Mouse (Mus musculus): ENCODE data around the gene St8sia6. TPM values are rescaled to one million over a fixed set of nuclear protein-coding genes. Genes with fewer than 3 reads are reported as not detected.

The St8sia6 gene
- polyA plus RNA-seq, 1 experiment from 2014 or later = 2.9 TPM

DNA sequence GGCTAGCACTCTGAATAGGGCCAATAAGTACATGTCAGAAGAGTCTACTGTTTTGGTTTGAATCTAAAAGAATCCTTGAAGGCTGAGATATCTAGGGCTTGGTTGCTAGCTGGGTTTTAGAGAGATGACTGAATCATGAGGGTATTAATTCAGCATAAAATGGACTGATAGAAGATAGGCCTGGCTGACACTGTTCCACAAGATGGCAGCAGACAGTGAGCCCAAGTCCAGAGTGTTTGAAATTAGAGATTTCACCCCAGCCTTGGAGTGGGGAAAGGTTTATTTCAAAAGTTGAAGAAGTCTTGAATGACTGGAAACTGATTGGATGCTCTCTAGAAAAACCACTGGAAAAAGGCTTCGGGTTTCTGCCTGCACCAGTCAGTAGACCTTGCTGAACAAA lies 17.4 kb downstream of the St8sia6 start:
- Histone ChIP-seq H3K27me3 (ENCODE audit: control insufficient read depth, insufficient read depth, low read length) (no peaks in the 10 kb centered on the region), H3K27ac (no peak overlapping the region), H3K36me3 (replicated peaks; ENCODE audit: control insufficient read depth, insufficient read depth) (no peaks in the 10 kb centered on the region), H3K4me1 (replicated peaks; ENCODE audit: control insufficient read depth, insufficient read depth, low read length) (no peaks in the 10 kb centered on the region), H3K4me2 (replicated peaks) (no peak overlapping the region), H3K9me3 (ENCODE audit: control insufficient read depth, low read length) (no peaks in the 10 kb centered on the region), H3K9ac (no peak overlapping the region), H3K4me3 (replicated peaks; ENCODE audit: low read length) (no peak overlapping the region)
- ATAC-seq (ENCODE audit: low FRiP score) = no peak
- 67% methylated on average over 1 of the region's 1 CpGs for WGBS
- no peak for DNase-seq (ENCODE audit: low spot score)

GRCm38 (mm10) chr2:13775056-13775455 lies 18.8 kb downstream of the St8sia6 start:
- Histone ChIP-seq H3K9me3 (ENCODE audit: control insufficient read depth, low read length) (no peaks in the 10 kb centered on the region), H3K27ac (no peak overlapping the region), H3K36me3 (replicated peaks; ENCODE audit: control insufficient read depth, insufficient read depth) (no peaks in the 10 kb centered on the region), H3K4me2 (replicated peaks) (no peak overlapping the region), H3K4me3 (replicated peaks; ENCODE audit: low read length) (no peak overlapping the region), H3K27me3 (ENCODE audit: control insufficient read depth, insufficient read depth, low read length) (no peaks in the 10 kb centered on the region), H3K9ac (no peak overlapping the region), H3K4me1 (replicated peaks; ENCODE audit: control insufficient read depth, insufficient read depth, low read length) (no peaks in the 10 kb centered on the region)
- DNase-seq (ENCODE audit: low spot score) (no peak), ATAC-seq (ENCODE audit: low FRiP score) (no peak)
- 87% methylated on average over 3 of the region's 3 CpGs for WGBS

DNA sequence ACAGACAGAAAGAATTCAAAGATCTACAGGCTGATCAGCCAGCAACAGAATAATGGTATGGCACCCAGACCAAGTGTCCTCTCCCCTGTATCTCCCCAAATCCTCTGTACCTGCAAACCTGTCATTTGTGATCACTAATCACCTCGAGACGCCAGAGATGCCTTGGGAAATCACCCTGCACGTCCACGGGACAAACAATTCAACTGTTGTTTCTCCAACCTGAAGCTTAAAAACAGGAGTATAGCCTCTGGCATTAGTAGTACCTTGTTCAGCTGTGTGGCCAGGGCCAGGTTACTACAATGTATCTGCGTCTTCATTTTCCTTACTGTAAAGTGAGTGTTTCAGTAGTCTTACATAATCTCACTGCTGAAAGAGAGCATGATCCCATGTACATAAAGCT lies 25.3 kb downstream of the St8sia6 start:
- no peaks in the 10 kb centered on the region for H3K27me3 ChIP-seq (ENCODE audit: control insufficient read depth, insufficient read depth, low read length)
- H3K4me2 ChIP-seq (replicated peaks) = no peak overlapping the region
- H3K4me1 ChIP-seq (replicated peaks; ENCODE audit: control insufficient read depth, insufficient read depth, low read length) = no peaks in the 10 kb centered on the region
- no peak overlapping the region for H3K9ac ChIP-seq
- DNase-seq (ENCODE audit: low spot score) = no peak
- no peak for ATAC-seq (ENCODE audit: low FRiP score)
- no peak overlapping the region for H3K4me3 ChIP-seq (replicated peaks; ENCODE audit: low read length)
- no peaks in the 10 kb centered on the region for H3K9me3 ChIP-seq (ENCODE audit: control insufficient read depth, low read length)
- 90% methylated on average over 5 of the region's 5 CpGs for WGBS
- no peak overlapping the region for H3K27ac ChIP-seq
- H3K36me3 ChIP-seq (replicated peaks; ENCODE audit: control insufficient read depth, insufficient read depth) = no peaks in the 10 kb centered on the region

GRCm38 (mm10) chr2:13767532-13768411 lies 26.1 kb downstream of the St8sia6 start:
- Histone ChIP-seq H3K36me3 (replicated peaks; ENCODE audit: control insufficient read depth, insufficient read depth) (no peaks in the 10 kb centered on the region), H3K9me3 (ENCODE audit: control insufficient read depth, low read length) (no peaks in the 10 kb centered on the region), H3K4me3 (replicated peaks; ENCODE audit: low read length) (no peak overlapping the region), H3K4me1 (replicated peaks; ENCODE audit: control insufficient read depth, insufficient read depth, low read length) (no peaks in the 10 kb centered on the region), H3K27me3 (ENCODE audit: control insufficient read depth, insufficient read depth, low read length) (no peaks in the 10 kb centered on the region), H3K4me2 (replicated peaks) (no peak overlapping the region), H3K27ac (no peak overlapping the region), H3K9ac (no peak overlapping the region)
- no peak for ATAC-seq (ENCODE audit: low FRiP score)
- 52% methylated on average over 9 of the region's 9 CpGs for WGBS
- no peak for DNase-seq (ENCODE audit: low spot score)

GRCm38 (mm10) chr2:13760366-13760765 lies 33.5 kb downstream of the St8sia6 start:
- no peak overlapping the region for H3K27ac ChIP-seq
- DNase-seq (ENCODE audit: low spot score) (no peak), ATAC-seq (ENCODE audit: low FRiP score) (no peak)
- no peak overlapping the region for H3K4me2 ChIP-seq (replicated peaks)
- H3K9me3 ChIP-seq (ENCODE audit: control insufficient read depth, low read length) = no peaks in the 10 kb centered on the region
- no peaks in the 10 kb centered on the region for H3K36me3 ChIP-seq (replicated peaks; ENCODE audit: control insufficient read depth, insufficient read depth)
- H3K4me3 ChIP-seq (replicated peaks; ENCODE audit: low read length) = no peak overlapping the region
- H3K9ac ChIP-seq = no peak overlapping the region
- no peaks in the 10 kb centered on the region for H3K4me1 ChIP-seq (replicated peaks; ENCODE audit: control insufficient read depth, insufficient read depth, low read length)
- no peaks in the 10 kb centered on the region for H3K27me3 ChIP-seq (ENCODE audit: control insufficient read depth, insufficient read depth, low read length)

- H3K27ac ChIP-seq = no peak overlapping the region
- DNase-seq (ENCODE audit: low spot score) (no peak), ATAC-seq (ENCODE audit: low FRiP score) (no peak)
- H3K9ac ChIP-seq = no peak overlapping the region
- H3K4me3 ChIP-seq (replicated peaks; ENCODE audit: low read length) = no peak overlapping the region
- WGBS = 88% methylated on average over 7 of the region's 7 CpGs
- H3K4me2 ChIP-seq (replicated peaks) = no peak overlapping the region
- no peaks in the 10 kb centered on the region for H3K27me3 ChIP-seq (ENCODE audit: control insufficient read depth, insufficient read depth, low read length)
- H3K4me1 ChIP-seq (replicated peaks; ENCODE audit: control insufficient read depth, insufficient read depth, low read length) = no peaks in the 10 kb centered on the region
- no peaks in the 10 kb centered on the region for H3K36me3 ChIP-seq (replicated peaks; ENCODE audit: control insufficient read depth, insufficient read depth)
- H3K9me3 ChIP-seq (ENCODE audit: control insufficient read depth, low read length) = no peaks in the 10 kb centered on the region
Measured at GRCm38 (mm10) chr2:13757412-13757811, 36.5 kb downstream of the St8sia6 start.

DNA sequence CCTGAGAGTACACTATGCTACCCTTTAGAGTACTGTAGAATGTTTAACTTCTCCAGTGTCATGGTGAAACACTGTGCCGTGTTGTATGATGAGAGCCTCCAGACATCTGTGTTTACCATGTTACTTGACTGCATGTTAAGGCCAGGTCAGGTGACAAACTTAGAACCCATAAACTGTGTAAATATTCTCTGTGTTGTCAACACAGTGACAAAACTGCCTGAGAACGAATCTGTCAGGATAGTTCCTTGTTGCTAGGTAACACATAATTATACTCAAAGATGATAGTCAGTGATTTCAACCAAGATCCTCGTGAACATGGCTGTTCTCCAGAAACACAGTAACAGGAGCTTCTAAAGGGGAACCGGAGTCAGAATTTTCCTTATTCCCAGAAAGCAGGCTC lies 38.1 kb downstream of the St8sia6 start:
- Histone ChIP-seq H3K9me3 (ENCODE audit: control insufficient read depth, low read length) (no peaks in the 10 kb centered on the region), H3K9ac (no peak overlapping the region), H3K4me3 (replicated peaks; ENCODE audit: low read length) (no peak overlapping the region), H3K27me3 (ENCODE audit: control insufficient read depth, insufficient read depth, low read length) (no peaks in the 10 kb centered on the region), H3K36me3 (replicated peaks; ENCODE audit: control insufficient read depth, insufficient read depth) (no peaks in the 10 kb centered on the region), H3K4me1 (replicated peaks; ENCODE audit: control insufficient read depth, insufficient read depth, low read length) (no peaks in the 10 kb centered on the region), H3K4me2 (replicated peaks) (no peak overlapping the region), H3K27ac (no peak overlapping the region)
- DNase-seq (ENCODE audit: low spot score) = no peak
- 81% methylated on average over 4 of the region's 4 CpGs for WGBS
- no peak for ATAC-seq (ENCODE audit: low FRiP score)

DNA sequence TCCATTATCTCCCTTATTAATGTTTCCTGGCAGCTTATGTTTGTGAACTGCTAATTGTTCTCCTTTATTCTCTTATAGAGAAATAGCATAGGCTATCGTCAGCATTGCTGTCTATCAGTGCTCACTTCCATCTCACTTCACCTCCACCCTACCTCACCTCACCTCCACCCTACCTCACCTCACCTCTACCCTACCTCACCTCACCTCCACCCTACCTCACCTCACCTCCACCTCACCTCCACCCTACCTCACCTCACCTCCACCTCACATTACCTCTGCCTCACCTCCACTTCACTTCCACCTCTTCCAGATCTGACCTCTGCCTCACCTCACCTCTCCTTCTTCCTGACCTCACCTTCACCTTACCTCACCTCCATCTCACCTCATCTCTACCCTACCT lies 42.2 kb downstream of the St8sia6 start:
- H3K36me3 ChIP-seq (replicated peaks; ENCODE audit: control insufficient read depth, insufficient read depth) = no peaks in the 10 kb centered on the region
- H3K4me2 ChIP-seq (replicated peaks) = no peak overlapping the region
- no peak overlapping the region for H3K9ac ChIP-seq
- DNase-seq (ENCODE audit: low spot score) (no peak), ATAC-seq (ENCODE audit: low FRiP score) (no peak)
- H3K4me1 ChIP-seq (replicated peaks; ENCODE audit: control insufficient read depth, insufficient read depth, low read length) = no peaks in the 10 kb centered on the region
- H3K27ac ChIP-seq = no peak overlapping the region
- no peaks in the 10 kb centered on the region for H3K9me3 ChIP-seq (ENCODE audit: control insufficient read depth, low read length)
- 85% methylated on average over 1 of the region's 1 CpGs for WGBS
- no peak overlapping the region for H3K4me3 ChIP-seq (replicated peaks; ENCODE audit: low read length)
- no peaks in the 10 kb centered on the region for H3K27me3 ChIP-seq (ENCODE audit: control insufficient read depth, insufficient read depth, low read length)

DNA sequence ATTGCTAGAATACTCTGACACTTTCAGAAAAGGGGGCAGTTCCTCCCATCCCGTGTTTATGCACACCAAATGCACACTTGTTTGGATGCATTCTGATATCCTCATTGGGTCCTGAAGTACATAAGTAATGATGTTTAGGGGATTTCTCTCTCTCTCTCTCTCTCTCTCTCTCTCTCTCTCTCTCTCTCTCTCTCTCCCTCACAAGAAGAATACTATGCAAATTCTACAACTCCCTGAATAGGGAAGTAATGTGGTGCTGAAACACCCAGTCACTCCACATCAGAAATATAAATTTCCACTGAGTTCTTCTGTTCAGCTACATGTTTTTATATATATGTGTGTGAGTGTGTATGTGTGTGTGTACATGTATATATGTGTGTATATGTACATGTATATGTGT lies 43.1 kb downstream of the St8sia6 start:
- no peaks in the 10 kb centered on the region for H3K4me1 ChIP-seq (replicated peaks; ENCODE audit: control insufficient read depth, insufficient read depth, low read length)
- no peak overlapping the region for H3K27ac ChIP-seq
- H3K9ac ChIP-seq = no peak overlapping the region
- H3K27me3 ChIP-seq (ENCODE audit: control insufficient read depth, insufficient read depth, low read length) = no peaks in the 10 kb centered on the region
- H3K36me3 ChIP-seq (replicated peaks; ENCODE audit: control insufficient read depth, insufficient read depth) = no peaks in the 10 kb centered on the region
- H3K9me3 ChIP-seq (ENCODE audit: control insufficient read depth, low read length) = no peaks in the 10 kb centered on the region
- no peak for ATAC-seq (ENCODE audit: low FRiP score)
- H3K4me2 ChIP-seq (replicated peaks) = no peak overlapping the region
- DNase-seq (ENCODE audit: low spot score) = no peak
- 69% methylated on average over 1 of the region's 1 CpGs for WGBS
- H3K4me3 ChIP-seq (replicated peaks; ENCODE audit: low read length) = no peak overlapping the region

DNA sequence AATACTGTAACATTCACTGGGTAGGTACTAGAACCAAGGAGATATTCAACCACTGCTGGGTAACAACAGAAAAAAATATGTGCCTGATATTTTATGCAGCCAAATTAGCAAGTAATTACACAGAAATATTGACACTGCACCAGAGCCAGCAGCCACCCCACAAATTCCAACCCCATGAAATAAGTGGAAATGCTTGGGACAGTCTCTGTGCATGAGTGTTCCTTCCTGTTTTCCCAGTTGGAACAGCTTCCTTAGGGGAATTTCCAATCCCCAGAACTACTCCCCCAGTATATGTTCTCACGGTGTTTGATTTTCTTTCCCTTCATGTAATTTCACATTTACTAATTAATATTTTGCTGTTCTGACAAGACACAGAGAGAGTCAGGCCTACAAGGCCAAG lies 43.8 kb downstream of the St8sia6 start:
- DNase-seq (ENCODE audit: low spot score) (no peak), ATAC-seq (ENCODE audit: low FRiP score) (no peak)
- H3K27me3 ChIP-seq (ENCODE audit: control insufficient read depth, insufficient read depth, low read length) = no peaks in the 10 kb centered on the region
- H3K36me3 ChIP-seq (replicated peaks; ENCODE audit: control insufficient read depth, insufficient read depth) = no peaks in the 10 kb centered on the region
- no peak overlapping the region for H3K4me3 ChIP-seq (replicated peaks; ENCODE audit: low read length)
- no peaks in the 10 kb centered on the region for H3K9me3 ChIP-seq (ENCODE audit: control insufficient read depth, low read length)
- 55% methylated on average over 1 of the region's 1 CpGs for WGBS
- no peak overlapping the region for H3K4me2 ChIP-seq (replicated peaks)
- no peak overlapping the region for H3K9ac ChIP-seq
- H3K27ac ChIP-seq = no peak overlapping the region
- H3K4me1 ChIP-seq (replicated peaks; ENCODE audit: control insufficient read depth, insufficient read depth, low read length) = no peaks in the 10 kb centered on the region

Measured in hindbrain, embryonic 14.5 days (tissue).